Mouse (Mus musculus) gastrocnemius, adult 18-20 months (tissue): ENCODE measurements around the gene Tead3. TPM values are rescaled to one million over a fixed set of nuclear protein-coding genes. Genes with fewer than 3 reads are reported as not detected.

Source experiments
- DNase-seq: peaks from one replicate; pipeline ENCODE4 v3.0.0; 2021; ENCODE audit warnings: low spot score
- total RNA-seq, 2 experiments: library from RNA; stranded (reverse); gene quantifications; 2 replicates each; pipeline ENCODE4 v1.2.3; 2021

Gene Tead3
- total RNA-seq, 2 experiments from 2014 or later, result 5.3 to 6.9 TPM

GRCm38 (mm10) chr17:28311366-28312132, 39.1 kb downstream of the Tead3 start:
- no peak for DNase-seq

GRCm38 (mm10) chr17:28310831-28311230, 39.8 kb downstream of the Tead3 start:
- no peak for DNase-seq

GRCm38 (mm10) chr17:28308297-28309195, 42.1 kb downstream of the Tead3 start:
- peak; percentile 92 for DNase-seq

GRCm38 (mm10) chr17:28305172-28305571, 45.4 kb downstream of the Tead3 start:
- no peak for DNase-seq

- no peak for DNase-seq
Observed at GRCm38 (mm10) chr17:28300850-28301249, 49.8 kb downstream of the Tead3 start.

GRCm38 (mm10) chr17:28300323-28300722, 50.3 kb downstream of the Tead3 start:
- DNase-seq, result no peak

GRCm38 (mm10) chr17:28299669-28300320, 50.8 kb downstream of the Tead3 start:
- DNase-seq, result no peak

GRCm38 (mm10) chr17:28298888-28299287, 51.7 kb downstream of the Tead3 start:
- no peak for DNase-seq

- no peak for DNase-seq
Observed at GRCm38 (mm10) chr17:28294449-28295333, 55.9 kb downstream of the Tead3 start.

GRCm38 (mm10) chr17:28293716-28294115, 56.9 kb downstream of the Tead3 start:
- peak; percentile 76 for DNase-seq

- no peak for DNase-seq
Observed at GRCm38 (mm10) chr17:28291346-28291745, 59.3 kb downstream of the Tead3 start.

GRCm38 (mm10) chr17:28290671-28291070, 59.9 kb downstream of the Tead3 start:
- DNase-seq, result no peak

- DNase-seq, result no peak
Observed at GRCm38 (mm10) chr17:28290262-28290661, 60.4 kb downstream of the Tead3 start.

GRCm38 (mm10) chr17:28287980-28288379, 62.6 kb downstream of the Tead3 start:
- DNase-seq, result no peak

GRCm38 (mm10) chr17:28287578-28287977, 63.0 kb downstream of the Tead3 start:
- no peak for DNase-seq

- DNase-seq, result no peak
Observed at GRCm38 (mm10) chr17:28286964-28287363, 63.7 kb downstream of the Tead3 start.

- no peak for DNase-seq
Observed at GRCm38 (mm10) chr17:28286133-28286532, 64.5 kb downstream of the Tead3 start.

- no peak for DNase-seq
Observed at GRCm38 (mm10) chr17:28283199-28283598, 67.4 kb downstream of the Tead3 start.

- DNase-seq, result no peak
Observed at GRCm38 (mm10) chr17:28281866-28282441, 68.7 kb downstream of the Tead3 start.
